Mouse (Mus musculus): ENCODE measurements at regions not wholly inside any gene's neighbourhood (a gene's known extent, or its start where the extent isn't known, plus 50 kb on each side); places are given as distances from the start of the nearest gene placed in this dataset.

DNA sequence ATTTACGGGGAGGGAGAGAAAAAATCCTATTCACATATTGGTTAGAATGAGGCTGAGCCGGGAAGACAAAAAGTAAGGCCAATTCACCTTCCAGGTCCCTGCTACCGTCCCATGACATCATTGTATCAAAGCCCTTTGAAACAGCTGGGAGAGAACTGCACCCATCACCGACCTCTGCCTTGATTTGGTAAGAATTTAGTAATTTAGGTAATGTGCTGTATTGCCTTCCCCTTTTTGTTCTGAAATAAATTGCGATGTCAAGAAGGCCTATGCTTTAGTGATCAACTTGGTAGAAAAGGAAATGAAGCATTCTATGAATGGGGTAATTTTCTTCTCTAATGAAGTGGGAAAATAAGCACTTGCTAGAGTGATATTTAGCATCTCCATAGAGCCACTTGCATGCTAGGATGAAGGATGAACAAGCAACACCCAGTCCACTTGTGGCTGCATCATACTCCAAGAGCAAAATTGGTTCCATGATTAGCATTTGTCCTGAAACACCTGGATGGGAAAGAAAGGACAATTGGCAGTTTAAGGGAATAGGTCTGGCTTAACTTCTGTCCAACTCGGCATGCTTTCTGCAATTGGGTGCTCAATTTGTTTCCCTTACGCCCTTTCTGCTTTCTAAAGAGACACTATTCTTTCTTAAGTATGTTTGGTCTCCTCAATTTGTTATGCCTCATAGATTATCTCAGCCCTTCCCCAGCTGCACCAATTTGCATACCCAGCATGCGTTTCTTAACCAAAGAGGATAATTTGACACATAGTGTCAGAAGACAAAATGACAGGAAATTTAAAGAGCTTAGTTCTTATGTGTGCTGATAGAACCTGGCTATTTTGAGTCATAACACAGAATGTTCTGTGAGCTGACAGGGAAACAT lies 114.2 kb upstream of the Kitl start:
- no peaks in the 10 kb centered on the region for H3K27me3 ChIP-seq
- no peak overlapping the region for H3K27ac ChIP-seq
- no peaks in the 10 kb centered on the region for H3K4me1 ChIP-seq (replicated peaks)
- WGBS (ENCODE audit: insufficient replicate concordance) = 65% methylated on average over 8 of the region's 8 CpGs
- no peak overlapping the region for H3K4me2 ChIP-seq
- no peak overlapping the region for H3K9ac ChIP-seq
- H3K4me3 ChIP-seq (replicated peaks) = no peak overlapping the region
- H3K9me3 ChIP-seq (replicated peaks) = no peaks in the 10 kb centered on the region
- DNase-seq (no peak), ATAC-seq (ENCODE audit: low read depth) (no peak)
- no peaks in the 10 kb centered on the region for H3K36me3 ChIP-seq

DNA sequence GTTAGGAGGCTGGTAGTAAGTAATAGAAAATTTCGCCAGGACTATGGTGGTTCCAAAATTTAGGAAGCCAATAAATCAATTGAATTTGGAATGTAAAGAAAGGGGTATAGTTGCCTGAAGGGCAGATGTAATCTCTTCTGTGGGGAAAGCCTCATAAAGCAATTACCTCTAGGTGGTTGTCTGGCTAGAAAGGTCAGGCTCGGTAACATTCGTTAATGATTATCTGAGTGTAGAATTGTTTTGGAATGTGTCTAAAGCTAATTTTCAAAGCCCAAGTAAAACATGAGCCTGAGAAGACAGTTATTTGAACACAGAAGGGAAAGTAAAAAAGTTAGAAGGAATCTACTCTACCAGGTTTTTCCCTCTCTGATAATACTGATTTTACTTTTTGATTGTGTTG lies 121.4 kb upstream of the Kitl start:
- H3K4me1 ChIP-seq (replicated peaks) = no peaks in the 10 kb centered on the region
- ATAC-seq (ENCODE audit: low read depth) = no peak
- H3K36me3 ChIP-seq = no peaks in the 10 kb centered on the region
- no peak overlapping the region for H3K4me2 ChIP-seq
- H3K9me3 ChIP-seq (replicated peaks) = no peaks in the 10 kb centered on the region
- no peak for DNase-seq
- no peak overlapping the region for H3K9ac ChIP-seq
- no peak overlapping the region for H3K27ac ChIP-seq
- H3K4me3 ChIP-seq (replicated peaks) = no peak overlapping the region
- H3K27me3 ChIP-seq = no peaks in the 10 kb centered on the region
- WGBS (ENCODE audit: insufficient replicate concordance) = 51% methylated on average over 3 of the region's 3 CpGs

DNA sequence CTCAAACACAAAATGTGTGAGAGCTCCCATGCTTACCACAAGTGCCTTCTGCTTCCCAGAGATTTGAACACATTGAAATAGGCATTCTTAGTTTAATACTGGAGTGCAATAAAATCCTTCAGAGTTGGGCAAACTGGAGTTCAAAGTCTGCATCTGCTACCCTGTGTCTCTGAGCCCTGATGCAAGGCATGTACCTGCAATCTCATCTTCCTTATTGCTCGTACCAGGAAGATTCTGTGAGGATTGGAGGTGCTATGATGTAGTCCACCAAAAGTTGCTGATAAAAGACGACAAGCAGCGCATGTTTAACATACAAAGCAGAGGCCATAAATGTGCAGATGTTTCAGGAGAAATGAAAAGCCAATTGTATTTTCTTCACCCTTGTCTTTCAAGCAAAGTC lies 123.5 kb upstream of the Kitl start:
- ATAC-seq (ENCODE audit: low read depth) (no peak), DNase-seq (no peak)
- Histone ChIP-seq H3K27ac (no peak overlapping the region), H3K36me3 (no peaks in the 10 kb centered on the region), H3K9me3 (replicated peaks) (no peaks in the 10 kb centered on the region), H3K4me1 (replicated peaks) (no peaks in the 10 kb centered on the region), H3K4me2 (no peak overlapping the region), H3K4me3 (replicated peaks) (no peak overlapping the region), H3K9ac (no peak overlapping the region), H3K27me3 (no peaks in the 10 kb centered on the region)
- 56% methylated on average over 3 of the region's 3 CpGs for WGBS (ENCODE audit: insufficient replicate concordance)

DNA sequence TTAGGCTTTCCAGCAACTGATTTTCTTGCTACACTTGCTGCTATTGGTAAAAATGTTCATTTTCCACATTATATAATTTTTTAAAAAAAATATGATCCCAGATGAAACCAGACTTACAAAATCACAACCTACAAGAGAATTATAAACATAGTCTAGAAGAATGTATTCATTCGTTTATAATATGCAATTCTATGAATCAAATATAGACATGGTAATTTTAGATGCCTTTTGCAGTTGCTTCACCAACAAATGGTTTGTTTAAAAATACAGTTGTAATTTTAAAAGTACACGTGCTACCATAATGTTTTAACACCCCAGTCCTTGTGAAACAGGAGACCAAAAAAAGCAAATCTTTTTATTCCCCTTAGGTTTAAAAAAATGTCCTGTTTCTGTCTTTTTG lies 122.4 kb upstream of the Csl start:
- ATAC-seq (ENCODE audit: low read depth) (no peak), DNase-seq (no peak)
- Histone ChIP-seq H3K9ac (no peak overlapping the region), H3K4me1 (replicated peaks) (no peaks in the 10 kb centered on the region), H3K4me3 (replicated peaks) (no peak overlapping the region), H3K4me2 (no peak overlapping the region), H3K36me3 (no peaks in the 10 kb centered on the region), H3K27ac (no peak overlapping the region), H3K9me3 (replicated peaks) (0 out of 2 replicates have a peak, but pooled peaks cover 3% of the 10 kb centered on the region), H3K27me3 (no peaks in the 10 kb centered on the region)
- 54% methylated on average over 2 of the region's 2 CpGs for WGBS (ENCODE audit: insufficient replicate concordance)

DNA sequence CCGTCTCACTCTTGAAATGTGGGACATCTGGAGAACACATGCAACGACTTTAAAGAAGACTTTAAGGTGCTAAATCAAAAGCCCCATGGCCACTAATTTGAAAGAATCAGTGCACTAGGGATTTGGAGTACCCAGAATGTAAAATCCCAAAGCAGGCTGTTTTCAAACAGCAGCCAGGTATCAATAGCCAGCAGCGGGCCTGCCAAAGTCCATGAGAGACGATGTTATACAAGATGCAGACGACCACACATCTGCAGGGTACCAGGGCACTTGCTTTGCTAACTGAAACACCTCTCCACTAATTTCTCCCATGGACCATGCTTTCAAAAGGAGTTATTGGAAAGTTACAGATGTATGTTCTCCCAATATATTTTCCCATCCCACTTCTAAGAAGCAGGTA lies 119.9 kb upstream of the Csl start:
- DNase-seq = no peak
- 71% methylated on average over 5 of the region's 5 CpGs for WGBS (ENCODE audit: insufficient replicate concordance)
- no peak for ATAC-seq (ENCODE audit: low read depth)

DNA sequence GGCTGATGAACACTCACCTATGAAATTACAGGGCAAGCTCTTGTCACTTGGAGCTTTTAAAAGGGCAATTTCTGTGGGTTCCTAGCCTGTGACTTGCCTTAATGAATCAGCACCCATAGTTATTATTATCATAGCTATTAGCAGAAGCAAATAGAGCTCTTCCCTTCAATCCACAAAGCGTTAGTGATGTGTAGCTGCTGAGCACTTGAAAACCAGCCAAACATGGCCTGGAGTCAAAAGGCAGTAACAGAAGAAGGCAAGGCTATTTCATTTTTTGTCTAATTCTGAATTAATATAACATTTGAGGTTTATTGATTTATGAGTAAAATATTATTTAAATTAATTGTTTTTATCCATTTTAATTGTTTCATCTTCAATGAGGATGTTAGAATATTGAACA lies 105.3 kb upstream of the Csl start:
- 66% methylated on average over 1 of the region's 1 CpGs for WGBS (ENCODE audit: insufficient replicate concordance)
- H3K27me3 ChIP-seq = no peaks in the 10 kb centered on the region
- H3K4me3 ChIP-seq (replicated peaks) = no peak overlapping the region
- H3K4me2 ChIP-seq = no peak overlapping the region
- H3K9ac ChIP-seq = no peak overlapping the region
- H3K27ac ChIP-seq = no peak overlapping the region
- DNase-seq (no peak), ATAC-seq (ENCODE audit: low read depth) (no peak)
- H3K4me1 ChIP-seq (replicated peaks) = no peaks in the 10 kb centered on the region
- no peaks in the 10 kb centered on the region for H3K9me3 ChIP-seq (replicated peaks)
- H3K36me3 ChIP-seq = no peaks in the 10 kb centered on the region

More for the DNA sequence above, 119.9 kb upstream of the Csl start:
- H3K4me2 ChIP-seq = no peak overlapping the region
- 0 out of 2 replicates have a peak, but pooled peaks cover 3% of the 10 kb centered on the region for H3K9me3 ChIP-seq (replicated peaks)
- no peaks in the 10 kb centered on the region for H3K36me3 ChIP-seq
- no peak overlapping the region for H3K27ac ChIP-seq
- H3K4me1 ChIP-seq (replicated peaks) = no peaks in the 10 kb centered on the region
- H3K4me3 ChIP-seq (replicated peaks) = no peak overlapping the region
- H3K27me3 ChIP-seq = no peaks in the 10 kb centered on the region
- H3K9ac ChIP-seq = no peak overlapping the region

GRCm38 (mm10) chr10:99860322-99861089 lies 101.0 kb upstream of the Csl start:
- DNase-seq (no peak), ATAC-seq (ENCODE audit: low read depth) (no peak)
- no peak overlapping the region for H3K9ac ChIP-seq
- 59% methylated on average over 10 of the region's 10 CpGs for WGBS (ENCODE audit: insufficient replicate concordance)
- no peak overlapping the region for H3K4me3 ChIP-seq (replicated peaks)
- H3K9me3 ChIP-seq (replicated peaks) = no peaks in the 10 kb centered on the region
- no peak overlapping the region for H3K27ac ChIP-seq
- no peaks in the 10 kb centered on the region for H3K4me1 ChIP-seq (replicated peaks)
- no peaks in the 10 kb centered on the region for H3K27me3 ChIP-seq
- no peak overlapping the region for H3K4me2 ChIP-seq
- no peaks in the 10 kb centered on the region for H3K36me3 ChIP-seq

DNA sequence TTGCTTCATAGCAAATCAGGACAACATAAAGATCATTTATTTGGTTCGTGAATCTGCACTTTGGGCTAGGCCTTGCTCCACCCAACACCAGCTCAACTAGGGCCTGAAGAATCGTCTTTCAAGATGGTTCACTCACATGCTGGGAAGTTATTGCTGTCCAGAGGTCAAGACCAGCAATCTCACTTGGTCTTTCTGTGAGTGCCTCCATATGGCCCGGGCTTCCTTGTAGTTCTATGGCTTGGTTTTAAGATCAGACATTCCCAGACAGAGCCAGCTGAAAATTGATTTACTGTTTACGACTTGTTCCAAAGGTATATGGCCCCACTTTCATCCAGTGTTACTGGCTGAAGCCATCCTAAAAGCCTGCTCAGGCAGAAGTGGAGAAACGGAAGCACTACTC lies 84.7 kb upstream of the Csl start:
- 51% methylated on average over 5 of the region's 5 CpGs for WGBS (ENCODE audit: insufficient replicate concordance)
- no peak overlapping the region for H3K4me3 ChIP-seq (replicated peaks)
- H3K4me1 ChIP-seq (replicated peaks) = no peaks in the 10 kb centered on the region
- no peak overlapping the region for H3K4me2 ChIP-seq
- ATAC-seq (ENCODE audit: low read depth) (no peak), DNase-seq (no peak)
- no peaks in the 10 kb centered on the region for H3K36me3 ChIP-seq
- H3K9ac ChIP-seq = no peak overlapping the region
- no peak overlapping the region for H3K27ac ChIP-seq
- no peaks in the 10 kb centered on the region; the same call in 1 of the 2 replicates for H3K9me3 ChIP-seq (replicated peaks)
- no peaks in the 10 kb centered on the region for H3K27me3 ChIP-seq

GRCm38 (mm10) chr10:99841167-99841843 lies 81.8 kb upstream of the Csl start:
- ATAC-seq (ENCODE audit: low read depth) = no peak

GRCm38 (mm10) chr10:99840179-99840876 lies 80.9 kb upstream of the Csl start:
- Histone ChIP-seq H3K9me3 (replicated peaks) (no peaks in the 10 kb centered on the region; the same call in 1 of the 2 replicates), H3K27me3 (no peaks in the 10 kb centered on the region), H3K4me1 (replicated peaks) (no peaks in the 10 kb centered on the region), H3K36me3 (no peaks in the 10 kb centered on the region), H3K27ac (no peak overlapping the region), H3K9ac (no peak overlapping the region), H3K4me3 (replicated peaks) (no peak overlapping the region), H3K4me2 (no peak overlapping the region)
- 50% methylated on average over 10 of the region's 10 CpGs for WGBS (ENCODE audit: insufficient replicate concordance)
- DNase-seq (no peak), ATAC-seq (ENCODE audit: low read depth) (no peak)

More at GRCm38 (mm10) chr10:99841167-99841843, 81.8 kb upstream of the Csl start:
- Histone ChIP-seq H3K4me2 (no peak overlapping the region), H3K9me3 (replicated peaks) (no peaks in the 10 kb centered on the region; the same call in 1 of the 2 replicates), H3K9ac (no peak overlapping the region), H3K36me3 (no peaks in the 10 kb centered on the region), H3K27ac (no peak overlapping the region), H3K4me3 (replicated peaks) (no peak overlapping the region), H3K27me3 (no peaks in the 10 kb centered on the region), H3K4me1 (replicated peaks) (no peaks in the 10 kb centered on the region)
- 62% methylated on average over 10 of the region's 10 CpGs for WGBS (ENCODE audit: insufficient replicate concordance)
- no peak for DNase-seq

All from liver, embryonic 13.5 days (tissue).